Mouse (Mus musculus) E14TG2a.4 (cell line): Measurements from ENCODE around the gene Ahcyl2.

Experiments used
- CTCF ChIP-seq: conservative IDR thresholded peaks from 2 replicates; pipeline ENCODE4 v1.5.1; 2014; ENCODE audit warnings: low read length
- NANOG ChIP-seq: IDR thresholded peaks from 2 replicates; pipeline ENCODE4 v1.6.1; 2014; ENCODE audit warnings: borderline replicate concordance, low read length, mixed read lengths
- POU5F1 ChIP-seq: IDR thresholded peaks from 2 replicates; pipeline ENCODE4 v1.6.1; 2014; ENCODE audit warnings: low read length, borderline replicate concordance

DNA sequence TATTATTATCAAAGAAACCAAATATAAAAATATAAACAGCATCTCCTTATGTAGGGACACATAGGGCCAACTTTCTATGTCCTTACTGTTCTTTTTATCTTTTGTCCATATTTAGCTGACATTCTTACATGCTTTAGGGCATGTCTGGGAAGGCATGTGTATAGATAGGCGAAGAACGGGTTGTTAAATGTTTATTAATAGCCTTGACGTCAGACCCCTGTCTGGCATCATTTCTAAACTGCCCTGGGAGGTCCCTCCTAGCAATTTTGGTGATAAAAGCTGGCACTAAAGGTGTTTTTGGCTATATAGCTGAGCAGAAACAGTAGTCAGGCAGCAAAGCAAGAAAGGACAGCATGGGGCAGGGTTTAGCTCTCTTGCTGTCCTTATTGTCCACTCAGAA is 136.5 kb downstream of the Ahcyl2 start:
- no peak for TF ChIP-seq CTCF
- no peak for TF ChIP-seq POU5F1
- TF ChIP-seq NANOG: no peak
